Mouse (Mus musculus) heart, postnatal 0 days (tissue): Measurements from ENCODE around the gene Nup210. TPM values are rescaled to one million over a fixed set of nuclear protein-coding genes. Genes with fewer than 3 reads are reported as not detected.

Source experiments
- ATAC-seq: fragments of 200-750 bp; cut with Nextera tagmentation; 2 replicates; pipeline ENCODE4 v1.8.0; 2017; ENCODE audit warnings: low read depth, moderate number of reproducible peaks, moderate library complexity; ENCODE audit not compliant: insufficient read depth
- DNase-seq: peaks from one replicate; pipeline ENCODE4 v3.0.0-alpha.2; 2016; ENCODE audit warnings: low spot score
- H3K27ac ChIP-seq: fragments of 300-500 bp; sonication (generic); 2 replicates; pipeline ENCODE4 v1.5.1; 2014; ENCODE audit warnings: low read depth, mild to moderate bottlenecking
- H3K27me3 ChIP-seq: fragments of 300-500 bp; sonication (generic); 2 replicates; pipeline ENCODE4 v1.6.1; 2014; ENCODE audit warnings: low read length, mixed read lengths; ENCODE audit not compliant: control insufficient read depth, insufficient read depth
- H3K36me3 ChIP-seq: fragments of 300-500 bp; sonication (generic); replicated peaks from 2 replicates; pipeline ENCODE4 v1.6.1; 2014; ENCODE audit warnings: low read length, mixed read lengths; ENCODE audit not compliant: control insufficient read depth, insufficient read depth
- H3K4me1 ChIP-seq: fragments of 300-500 bp; sonication (generic); 2 replicates; pipeline ENCODE4 v1.6.1; 2014; ENCODE audit warnings: antibody characterized with exemption; ENCODE audit not compliant: control insufficient read depth, insufficient read depth
- H3K4me2 ChIP-seq: fragments of 300-500 bp; sonication (generic); 2 replicates; pipeline ENCODE4 v1.6.1; 2014; ENCODE audit warnings: low read depth, mild to moderate bottlenecking, low read length, moderate library complexity
- H3K4me3 ChIP-seq: fragments of 300-500 bp; sonication (generic); 2 replicates; pipeline ENCODE4 v1.5.1; 2014; ENCODE audit warnings: low read depth, low read length
- H3K9ac ChIP-seq: fragments of 300-500 bp; sonication (generic); replicated peaks from 2 replicates; pipeline ENCODE4 v1.6.1; 2014; ENCODE audit warnings: low read depth, low read length, mixed read lengths
- H3K9me3 ChIP-seq: fragments of 300-500 bp; sonication (generic); replicated peaks from 2 replicates; pipeline ENCODE4 v1.6.1; 2016; ENCODE audit warnings: low read length; ENCODE audit not compliant: control insufficient read depth
- CTCF ChIP-seq: IDR thresholded peaks from 2 replicates; pipeline ENCODE4 v1.5.1; 2016; ENCODE audit warnings: antibody characterized with exemption, control low read depth, low read depth
- EP300 ChIP-seq: IDR thresholded peaks from 2 replicates; pipeline ENCODE4 v1.6.1; 2016; ENCODE audit warnings: antibody characterized with exemption, low read depth
- WGBS: fragments of 180-500 bp; shearing (Covaris S2); extraction: QIAGEN DNeasy Blood & Tissue Kit; methylation state at CpG from one replicate; pipeline ENCODE4 v1.1.7; 2014; 5-methylcytosine and 5-hydroxymethylcytosine counted together
- polyA plus RNA-seq: library from polyadenylated mRNA; unstranded; fragments of >200 nt; fragmentation: Nextera tagmentation; extraction: Ambion mirVana; gene quantifications from 2 replicates; pipeline ENCODE4 v1.2.1, GENCODE M21; 2015
- total RNA-seq: library from RNA; depleted of rRNA; stranded (reverse); fragments of >200 nt; gene quantifications from 2 replicates; pipeline ENCODE4 v1.2.3, GENCODE M21; 2014; ENCODE audit warnings: low replicate concordance

The Nup210 gene
- total and polyA plus RNA-seq, 2 experiments from 2014 or later, result 1.6 to 13.4 TPM

DNA sequence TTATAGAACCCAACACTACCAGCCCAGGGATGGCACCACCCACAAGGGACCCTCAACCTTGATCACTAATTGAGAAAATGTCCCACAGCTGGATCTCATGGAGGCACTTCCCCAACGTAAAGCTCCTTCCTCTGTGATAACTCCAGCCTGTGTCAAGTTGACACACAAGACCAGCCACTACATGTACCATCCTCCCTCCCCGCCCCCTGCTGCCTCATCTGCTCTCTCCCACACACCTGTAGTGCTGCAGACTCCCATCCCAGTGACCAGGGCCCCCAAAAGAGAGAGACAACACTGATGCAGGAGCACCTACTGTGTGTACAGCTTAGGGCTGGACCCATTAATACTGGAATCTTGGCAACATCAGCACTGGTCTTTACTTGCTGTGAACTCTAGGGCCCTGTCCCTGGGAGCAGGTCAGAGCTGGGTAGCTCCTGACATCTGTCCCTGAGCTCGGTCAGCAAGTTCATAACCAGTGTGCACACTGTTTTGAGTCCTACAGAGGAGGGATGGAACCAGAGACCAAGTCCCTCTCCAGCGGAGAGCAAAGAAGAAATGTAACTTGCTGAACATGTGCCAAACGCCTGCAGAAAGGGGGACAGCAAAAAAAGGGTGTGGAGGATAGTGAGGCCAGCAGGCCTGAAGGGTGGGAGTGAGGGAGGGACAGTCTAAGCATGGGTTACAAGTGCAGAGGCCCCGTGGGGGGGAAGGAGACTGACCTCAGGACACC lies 45.0 kb upstream of the Nup210 start:
- Histone ChIP-seq H3K27me3 (0 out of 2 replicates have a peak, but pooled peaks cover 3% of the 10 kb centered on the region), H3K4me3 (no peak overlapping the region), H3K4me2 (no peak overlapping the region), H3K9me3 (no peaks in the 10 kb centered on the region), H3K4me1 (peaks cover 11% of the 10 kb centered on the region; the same call in 1 of the 2 replicates), H3K9ac (no peak overlapping the region), H3K36me3 (no peaks in the 10 kb centered on the region), H3K27ac (no peak overlapping the region)
- ATAC-seq (no peak), DNase-seq (no peak)
- 79% methylated on average over 6 of the region's 6 CpGs for WGBS
- TF ChIP-seq CTCF (no peak), EP300 (no peak)

DNA sequence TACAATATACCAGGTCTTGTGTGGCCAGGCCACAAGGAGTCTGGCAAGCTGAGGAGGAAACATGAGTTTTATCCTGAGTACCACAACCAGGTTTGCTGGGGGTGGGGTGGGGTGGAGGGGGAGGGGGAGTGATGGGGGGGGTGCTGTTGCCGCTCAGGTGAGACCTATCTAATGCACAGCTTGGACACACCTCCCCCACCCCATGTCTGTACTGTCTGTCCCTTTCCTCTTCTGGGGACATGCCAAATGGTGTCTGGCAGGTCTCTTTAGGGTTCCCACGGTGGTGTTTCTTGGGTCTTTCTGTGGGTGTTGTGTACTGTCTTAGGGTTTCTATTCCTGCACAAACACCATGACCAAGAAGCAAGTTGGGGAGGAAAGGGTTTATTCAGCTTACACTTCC lies 44.3 kb upstream of the Nup210 start:
- Histone ChIP-seq H3K36me3 (no peaks in the 10 kb centered on the region), H3K9ac (no peak overlapping the region), H3K4me2 (no peak overlapping the region), H3K27ac (no peak overlapping the region), H3K4me1 (peaks cover 15% of the 10 kb centered on the region; the same call in 1 of the 2 replicates), H3K27me3 (0 out of 2 replicates have a peak, but pooled peaks cover 3% of the 10 kb centered on the region), H3K4me3 (no peak overlapping the region), H3K9me3 (no peaks in the 10 kb centered on the region)
- DNase-seq (no peak), ATAC-seq (no peak)
- WGBS, result 73% methylated on average over 2 of the region's 2 CpGs
- TF ChIP-seq EP300 (no peak), CTCF (no peak)

DNA sequence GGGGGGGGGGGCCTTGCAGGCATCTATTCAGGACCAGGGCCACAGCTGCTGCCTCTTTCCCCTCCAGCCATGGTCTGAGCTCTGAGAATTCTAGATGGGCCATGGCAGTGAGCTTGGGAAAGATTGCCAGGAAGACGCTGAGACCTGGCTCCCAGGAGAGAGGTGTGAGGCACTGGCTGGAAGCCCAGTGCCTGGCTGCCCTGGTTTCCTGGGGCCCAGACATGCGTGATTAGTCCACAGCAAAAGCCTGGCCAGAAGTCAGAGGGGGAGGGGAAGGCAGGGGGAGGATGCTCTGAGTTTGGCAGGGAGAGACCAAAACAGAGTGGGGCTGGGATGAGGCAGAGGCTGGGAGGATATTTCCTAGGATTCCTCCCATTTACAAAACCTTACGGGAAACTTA lies 43.8 kb upstream of the Nup210 start:
- Histone ChIP-seq H3K4me3 (no peak overlapping the region), H3K9me3 (no peaks in the 10 kb centered on the region), H3K9ac (no peak overlapping the region), H3K4me2 (no peak overlapping the region), H3K4me1 (peaks cover 19% of the 10 kb centered on the region; the same call in 1 of the 2 replicates), H3K27me3 (no peaks in the 10 kb centered on the region), H3K27ac (no peak overlapping the region), H3K36me3 (no peaks in the 10 kb centered on the region)
- TF ChIP-seq EP300, result no peak
- TF ChIP-seq CTCF, result no peak
- peak; percentile 26 for DNase-seq
- 23% methylated on average over 3 of the region's 3 CpGs for WGBS
- ATAC-seq, result no peak

DNA sequence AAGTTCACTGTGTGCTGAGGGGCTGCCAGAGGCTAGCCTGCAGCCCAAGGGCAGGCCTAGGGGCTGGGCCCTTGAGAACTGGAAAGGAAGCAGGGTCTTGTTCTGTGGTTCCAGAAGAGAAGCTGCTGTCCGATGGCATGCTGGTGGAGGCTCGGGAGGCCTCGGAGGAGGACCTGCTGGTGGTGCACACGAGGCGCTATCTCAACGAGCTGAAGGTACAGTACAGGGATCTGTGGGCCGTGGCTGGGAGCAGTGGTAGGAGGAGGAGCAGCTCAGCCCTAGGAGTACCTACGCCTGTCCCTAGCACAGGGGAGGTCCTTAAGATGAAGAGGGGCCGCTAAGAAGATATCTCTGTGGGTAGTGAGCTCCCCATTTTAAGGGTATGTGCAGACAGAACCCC lies 42.4 kb upstream of the Nup210 start:
- Histone ChIP-seq H3K4me3 (no peak overlapping the region), H3K4me2 (no peak overlapping the region), H3K9ac (peak overlapping the region; percentile 16; the same call in 1 of the 2 replicates), H3K4me1 (peaks cover 19% of the 10 kb centered on the region; the same call in 1 of the 2 replicates), H3K9me3 (no peaks in the 10 kb centered on the region), H3K27me3 (no peaks in the 10 kb centered on the region), H3K36me3 (no peaks in the 10 kb centered on the region), H3K27ac (no peak overlapping the region)
- no peak for DNase-seq
- TF ChIP-seq EP300 (no peak), CTCF (no peak)
- no peak for ATAC-seq
- WGBS, result 52% methylated on average over 9 of the region's 9 CpGs

DNA sequence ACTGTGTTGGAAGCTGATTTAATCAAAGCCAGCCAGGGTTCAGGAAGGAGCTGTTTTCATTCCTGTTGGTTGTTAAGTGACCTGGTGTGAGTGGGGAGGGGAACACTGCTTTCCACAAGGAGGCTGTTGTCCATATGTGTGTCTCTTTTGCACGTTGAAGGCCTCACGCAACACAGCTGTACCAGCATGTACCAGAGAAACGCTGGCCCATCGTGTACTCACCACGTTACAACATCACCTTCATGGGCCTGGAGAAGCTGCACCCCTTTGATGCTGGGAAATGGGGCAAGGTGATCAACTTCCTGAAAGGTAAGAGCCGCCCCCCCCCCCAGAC lies 40.6 kb upstream of the Nup210 start:
- peak overlapping the region; percentile 77 for H3K4me2 ChIP-seq
- peaks cover 19% of the 10 kb centered on the region; the same call in 1 of the 2 replicates for H3K4me1 ChIP-seq
- TF ChIP-seq CTCF (no peak), EP300 (no peak)
- H3K27ac ChIP-seq, result peak overlapping the region; percentile 74
- peak overlapping the region; percentile 67 for H3K9ac ChIP-seq
- no peaks in the 10 kb centered on the region for H3K36me3 ChIP-seq
- no peaks in the 10 kb centered on the region for H3K9me3 ChIP-seq
- H3K4me3 ChIP-seq, result peak overlapping the region; percentile 62
- ATAC-seq (no peak), DNase-seq (no peak)
- 42% methylated on average over 6 of the region's 6 CpGs for WGBS
- H3K27me3 ChIP-seq, result no peaks in the 10 kb centered on the region
